Mouse (Mus musculus) frontal cortex, postnatal 36 days (tissue): ENCODE data around the gene Gm7138.
"Not testable (repeated sequence)": the region's sequence is repeated elsewhere in the genome, so short reads cannot be mapped to it uniquely, and the experiment has no call there.

Experiments
- DNase-seq, 2 experiments: peaks; one replicate each; pipeline ENCODE4 v3.0.0; 2022; ENCODE audit warnings: low spot score in 2 of 2

Gene Gm7138

DNA sequence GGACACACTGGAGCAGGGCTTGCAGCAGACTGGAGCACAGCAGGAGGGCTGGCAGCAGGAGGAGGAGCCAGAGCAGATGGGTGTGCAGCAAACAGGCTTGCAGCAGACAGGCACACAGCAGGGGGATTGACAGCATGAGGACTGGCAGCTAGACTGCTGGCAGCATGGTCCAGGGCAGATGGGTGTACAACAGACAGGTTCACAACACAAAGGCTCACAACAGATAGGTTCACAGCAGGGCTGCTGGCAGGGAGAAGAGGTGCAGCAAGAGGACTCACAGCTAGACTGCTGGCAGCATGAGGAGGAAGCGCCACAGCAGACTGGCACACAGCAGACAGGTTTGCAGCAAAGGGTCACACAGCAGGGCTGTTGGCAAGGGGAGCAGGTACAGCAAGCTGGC, 26.1 kb downstream of the Gm7138 start:
- DNase-seq: not testable (repeated sequence)

DNA sequence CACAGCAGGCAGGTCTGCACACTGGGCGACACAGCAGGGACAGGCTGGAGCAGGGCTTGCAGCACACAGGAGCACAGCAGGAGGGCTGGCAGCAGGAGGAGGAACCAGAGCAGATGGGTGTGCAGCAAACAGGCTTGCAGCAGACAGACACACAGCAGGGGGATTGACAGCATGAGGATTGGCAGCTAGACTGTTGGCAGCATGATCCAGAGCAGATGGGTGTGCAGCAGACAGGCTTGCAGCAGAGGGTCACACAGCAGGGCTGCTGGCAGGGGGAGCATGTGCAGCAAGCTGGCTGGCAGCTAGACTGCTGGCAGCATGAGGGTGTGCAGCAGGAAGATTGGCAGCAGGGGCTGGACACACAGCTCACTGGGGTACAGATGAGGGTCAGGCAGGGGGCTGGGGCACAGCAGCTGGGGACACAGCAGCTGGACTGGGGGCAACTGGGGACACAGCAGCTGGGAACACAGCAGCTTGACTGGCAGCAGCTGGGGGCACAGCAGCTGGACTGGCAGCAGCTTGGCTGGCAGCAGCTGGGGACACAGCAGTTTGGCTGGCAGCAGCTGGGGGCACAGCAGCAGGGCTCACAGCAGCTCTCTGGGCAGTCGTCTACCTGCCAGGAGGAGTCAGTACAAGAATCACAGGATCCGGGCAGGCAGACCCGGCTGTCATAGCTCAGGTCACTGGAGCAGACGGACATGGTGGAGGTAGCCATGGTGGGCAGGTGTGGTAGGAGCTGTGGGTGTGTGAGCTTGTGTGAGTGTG, 34.6 kb downstream of the Gm7138 start, which contains the start of gene Gm18596:
Gene Gm18596, minus strand, starts transcription at position 715 of the 765 bp plus-strand sequence.
- DNase-seq: not testable (repeated sequence)

- DNase-seq: no peak
Observed at GRCm38 (mm10) chr10:77738929-77739328, 37.8 kb downstream of the Gm7138 start.

- no peak for DNase-seq
Observed at GRCm38 (mm10) chr10:77735928-77736327, 40.8 kb downstream of the Gm7138 start.

GRCm38 (mm10) chr10:77729241-77729640, 47.5 kb downstream of the Gm7138 start:
- DNase-seq: no peak

DNA sequence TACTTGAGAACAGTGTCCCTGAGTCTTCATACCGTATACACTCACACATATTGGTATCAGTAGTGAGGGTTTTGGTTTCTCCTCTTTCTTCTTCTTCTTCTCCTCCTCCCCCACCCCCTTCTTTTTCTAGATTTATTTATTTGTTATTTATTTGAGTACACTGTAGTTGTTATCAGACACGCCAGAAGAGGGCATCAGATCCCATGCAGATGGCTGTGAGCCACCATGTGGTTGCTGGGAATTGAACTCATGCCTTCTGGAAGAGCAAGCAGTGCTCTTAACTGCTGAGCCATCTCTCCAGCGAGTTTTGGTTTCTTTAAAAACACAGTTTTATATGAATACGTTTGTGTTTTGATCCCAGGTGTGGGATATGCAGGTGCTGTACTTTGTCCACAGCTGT, 48.5 kb downstream of the Gm7138 start:
- DNase-seq: no peak
